Mouse (Mus musculus): ENCODE data around the gene Klrc1. TPM values are rescaled to one million over a fixed set of nuclear protein-coding genes. Genes with fewer than 3 reads are reported as not detected.

Gene Klrc1
- polyA plus RNA-seq, 1 experiment from 2014 or later, result 0.40 TPM

DNA sequence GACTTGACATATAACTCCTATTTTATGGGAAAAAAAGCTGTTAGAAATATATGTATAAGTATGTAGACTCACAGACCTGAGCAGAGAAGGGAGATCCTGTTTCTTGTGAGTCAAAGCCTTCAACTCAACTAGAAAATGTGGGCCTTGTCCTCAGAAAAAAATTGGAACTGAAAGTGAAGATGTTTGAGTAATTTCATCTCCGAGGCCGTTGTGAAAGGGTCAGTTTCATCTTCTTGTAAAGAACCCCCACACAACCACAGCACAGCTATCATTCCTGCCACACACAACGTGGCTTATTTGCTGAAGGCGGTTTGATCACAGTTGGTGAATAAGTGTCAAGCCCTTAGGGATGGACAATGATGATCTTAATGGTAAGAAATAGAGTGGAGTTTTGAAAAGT lies 55.0 kb downstream of the Klrc1 start, which contains the start of gene Klrk1:
Gene Klrk1 (minus strand): TSS at position 130 of the 400 bp plus-strand sequence.
- 77% methylated on average over 4 of the region's 4 CpGs for WGBS
- H3K27me3 ChIP-seq (replicated peaks), result no peaks in the 10 kb centered on the region
- no peak within 1 kb of the TSS for H3K9ac ChIP-seq
- no peak for ATAC-seq
- H3K4me1 ChIP-seq (replicated peaks), result no peaks in the 10 kb centered on the region
- H3K27ac ChIP-seq, result no peak within 1 kb of the TSS
- no peaks in the 10 kb centered on the region for H3K36me3 ChIP-seq
- no peak within 1 kb of the TSS for H3K4me2 ChIP-seq (replicated peaks)
- no peak within 1 kb of the TSS for H3K4me3 ChIP-seq (replicated peaks)
- no peaks in the 10 kb centered on the region for H3K9me3 ChIP-seq

Other genes with a start within 250 kb of the Klrc1 start
- gene Clec1a, start 227.0 kb downstream of the Klrc1 start, polyA plus RNA-seq (2015; fragmentation: Nextera tagmentation; extraction: Ambion mirVana), result 3.8 and 4.3 TPM in 2 replicates
- 0.04 and 0.13 TPM in 2 replicates for gene Olr1, start 171.8 kb downstream of the Klrc1 start, polyA plus RNA-seq (2015; fragmentation: Nextera tagmentation; extraction: Ambion mirVana)
- gene Tmem52b, start 166.4 kb downstream of the Klrc1 start, polyA plus RNA-seq (2015; fragmentation: Nextera tagmentation; extraction: Ambion mirVana), result 0.09 TPM in 1 of 2 replicates, not detected in the other
- 38.5 and 43.7 TPM in 2 replicates for gene Gabarapl1, start 145.8 kb downstream of the Klrc1 start, polyA plus RNA-seq (2015; fragmentation: Nextera tagmentation; extraction: Ambion mirVana)
- not detected in 2 replicates for gene Klre1, start 101.1 kb downstream of the Klrc1 start, polyA plus RNA-seq (2015; fragmentation: Nextera tagmentation; extraction: Ambion mirVana)
- gene Klrd1, start 87.2 kb downstream of the Klrc1 start, polyA plus RNA-seq (2015; fragmentation: Nextera tagmentation; extraction: Ambion mirVana), result 1.3 and 1.8 TPM in 2 replicates
- gene Klrk1, start 55.1 kb downstream of the Klrc1 start, polyA plus RNA-seq (2015; fragmentation: Nextera tagmentation; extraction: Ambion mirVana), result 0.15 and 0.29 TPM in 2 replicates
- gene Klrc3, start 35.6 kb downstream of the Klrc1 start, polyA plus RNA-seq (2015; fragmentation: Nextera tagmentation; extraction: Ambion mirVana), result not detected in 2 replicates
- 0.09 TPM in 1 of 2 replicates, not detected in the other for gene Klrc2, start 18.3 kb downstream of the Klrc1 start, polyA plus RNA-seq (2015; fragmentation: Nextera tagmentation; extraction: Ambion mirVana)
- gene Klri1, start 38.2 kb upstream of the Klrc1 start, polyA plus RNA-seq (2015; fragmentation: Nextera tagmentation; extraction: Ambion mirVana), result not detected in 2 replicates
- gene Klri2, start 61.5 kb upstream of the Klrc1 start, polyA plus RNA-seq (2015; fragmentation: Nextera tagmentation; extraction: Ambion mirVana), result 0.10 and 0.11 TPM in 2 replicates
- not detected in 2 replicates for gene Gm156, start 105.3 kb upstream of the Klrc1 start, polyA plus RNA-seq (2015; fragmentation: Nextera tagmentation; extraction: Ambion mirVana)
- not detected in 2 replicates for gene Gm17631, start 183.7 kb upstream of the Klrc1 start, polyA plus RNA-seq (2015; fragmentation: Nextera tagmentation; extraction: Ambion mirVana)
- not detected in 2 replicates for gene Klra17, start 197.7 kb upstream of the Klrc1 start, polyA plus RNA-seq (2015; fragmentation: Nextera tagmentation; extraction: Ambion mirVana)
- not detected in 2 replicates for gene Klra5, start 238.7 kb upstream of the Klrc1 start, polyA plus RNA-seq (2015; fragmentation: Nextera tagmentation; extraction: Ambion mirVana)

Data from intestine, embryonic 15.5 days (tissue).